Comparison of ENCODE assay signal across 8 mouse cellular contexts in the genomic region with DNA sequence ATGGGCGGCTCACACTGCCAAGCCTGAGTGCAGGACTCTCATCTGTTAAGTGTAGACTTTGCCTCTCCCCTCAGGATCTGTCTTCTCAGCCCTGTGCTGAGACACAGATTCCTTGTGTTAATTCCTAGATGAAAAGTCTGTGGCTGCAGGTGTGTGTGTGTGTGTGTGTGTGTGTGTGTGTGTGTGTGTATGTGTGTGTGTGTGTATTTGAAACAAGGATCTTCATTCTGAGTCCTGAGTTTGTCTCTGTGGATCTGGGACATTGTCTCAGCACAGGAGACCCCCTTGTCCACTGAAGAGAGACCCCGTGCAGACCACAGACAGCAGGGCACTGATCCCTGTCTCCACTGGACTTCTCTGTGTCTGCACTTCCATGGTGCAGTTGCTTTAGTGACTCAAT. TPM values are rescaled to one million over a fixed set of nuclear protein-coding genes. Genes with fewer than 3 reads are reported as not detected.
A peak's percentile ranks its signal among the peaks of the same experiment; 100 is the strongest.
DNase-seq lines count a peak whose midpoint lies in the region; ATAC-seq lines count a peak whose summit lies in the region.
"Not testable (repeated sequence)": the region's sequence is repeated elsewhere in the genome, so short reads cannot be mapped to it uniquely, and the experiment has no call there.

No protein-coding gene starts in this region.

- peak; percentile 20 for DNase-seq in CD4-positive, CD25-positive, alpha-beta regulatory T cell, adult 2 months (ENCODE audit: low read depth, low spot score)
- peak; percentile 64 for DNase-seq in heart, embryonic 10.5 days (ENCODE audit: low spot score)

- not testable (repeated sequence) for H3K9me3 ChIP-seq in embryonic facial prominence, embryonic 13.5 days; heart, embryonic 10.5 days; hindbrain, embryonic 12.5 days (replicated peaks); limb, embryonic 12.5 days; liver, embryonic 16.5 days (replicated peaks; ENCODE audit: control insufficient read depth, low read length); megakaryocyte, embryonic 14.5 days; neural tube, embryonic 12.5 days

- H3K4me2 ChIP-seq in embryonic facial prominence, embryonic 13.5 days, result 0 out of 2 replicates have a peak overlapping the region, but pooled peaks have one; percentile 79
- not testable (repeated sequence) for H3K4me2 ChIP-seq in hindbrain, embryonic 12.5 days (replicated peaks); limb, embryonic 12.5 days; neural tube, embryonic 12.5 days (replicated peaks)
- H3K4me2 ChIP-seq in liver, embryonic 16.5 days (ENCODE audit: low read depth, low read length), result peak overlapping the region; percentile 96; the same call in 1 of the 2 replicates

- not testable (repeated sequence) for H3K36me3 ChIP-seq in embryonic facial prominence, embryonic 13.5 days; heart, embryonic 10.5 days; hindbrain, embryonic 12.5 days; limb, embryonic 12.5 days; liver, embryonic 16.5 days (ENCODE audit: control insufficient read depth, insufficient read depth); neural tube, embryonic 12.5 days
- peaks cover 13% of the 10 kb centered on the region for H3K36me3 ChIP-seq in megakaryocyte, embryonic 14.5 days (replicated peaks; ENCODE audit: low read length)

- peaks cover 11% of the 10 kb centered on the region; the same call in 1 of the 2 replicates for H3K4me1 ChIP-seq in embryonic facial prominence, embryonic 13.5 days
- H3K4me1 ChIP-seq in heart, embryonic 10.5 days, result peaks cover 11% of the 10 kb centered on the region
- H3K4me1 ChIP-seq in hindbrain, embryonic 12.5 days, result peaks cover 14% of the 10 kb centered on the region
- not testable (repeated sequence) for H3K4me1 ChIP-seq in limb, embryonic 12.5 days (replicated peaks); liver, embryonic 16.5 days (ENCODE audit: control insufficient read depth, low read depth, low read length); megakaryocyte, embryonic 14.5 days
- H3K4me1 ChIP-seq in neural tube, embryonic 12.5 days, result peaks cover 10% of the 10 kb centered on the region

- H3K4me3 ChIP-seq in embryonic facial prominence, embryonic 13.5 days, result peak overlapping the region; percentile 46
- not testable (repeated sequence) for H3K4me3 ChIP-seq in heart, embryonic 10.5 days
- H3K4me3 ChIP-seq in hindbrain, embryonic 12.5 days, result peak overlapping the region; percentile 53; the same call in 1 of the 2 replicates
- 0 out of 2 replicates have a peak overlapping the region, but pooled peaks have one; percentile 50 for H3K4me3 ChIP-seq in limb, embryonic 12.5 days (replicated peaks)
- H3K4me3 ChIP-seq in liver, embryonic 16.5 days (ENCODE audit: low read depth, low read length), result peak overlapping the region; percentile 71; the same call in 1 of the 2 replicates
- H3K4me3 ChIP-seq in megakaryocyte, embryonic 14.5 days (replicated peaks), result peak overlapping the region; percentile 92
- 0 out of 2 replicates have a peak overlapping the region, but pooled peaks have one; percentile 50 for H3K4me3 ChIP-seq in neural tube, embryonic 12.5 days

- WGBS in embryonic facial prominence, embryonic 13.5 days, result 46% methylated on average over 2 of the region's 2 CpGs
- 58% methylated on average over 2 of the region's 2 CpGs for WGBS in heart, embryonic 10.5 days
- WGBS in hindbrain, embryonic 12.5 days, result 42% methylated on average over 2 of the region's 2 CpGs
- WGBS in limb, embryonic 12.5 days, result 54% methylated on average over 2 of the region's 2 CpGs
- WGBS in liver, embryonic 16.5 days (ENCODE audit: insufficient replicate concordance), result 40% methylated on average over 2 of the region's 2 CpGs
- 53% methylated on average over 2 of the region's 2 CpGs for WGBS in neural tube, embryonic 12.5 days

- H3K27ac ChIP-seq in embryonic facial prominence, embryonic 13.5 days; heart, embryonic 10.5 days; hindbrain, embryonic 12.5 days; limb, embryonic 12.5 days; liver, embryonic 16.5 days (ENCODE audit: low read length); neural tube, embryonic 12.5 days: not testable (repeated sequence)

- not testable (repeated sequence) for ATAC-seq in embryonic facial prominence, embryonic 13.5 days (ENCODE audit: insufficient number of reproducible peaks, insufficient read depth, low FRiP score, low TSS enrichment, low read depth); hindbrain, embryonic 12.5 days (ENCODE audit: low FRiP score); limb, embryonic 12.5 days (ENCODE audit: insufficient number of reproducible peaks, insufficient read depth, low FRiP score, low TSS enrichment, low read depth); liver, embryonic 16.5 days (ENCODE audit: low read depth); neural tube, embryonic 12.5 days (ENCODE audit: low FRiP score, low read depth)

- not testable (repeated sequence) for H3K9ac ChIP-seq in embryonic facial prominence, embryonic 13.5 days; hindbrain, embryonic 12.5 days; limb, embryonic 12.5 days (replicated peaks); liver, embryonic 16.5 days (ENCODE audit: low read depth, low read length); neural tube, embryonic 12.5 days

- H3K27me3 ChIP-seq in embryonic facial prominence, embryonic 13.5 days, result peaks cover 69% of the 10 kb centered on the region
- peaks cover 60% of the 10 kb centered on the region for H3K27me3 ChIP-seq in heart, embryonic 10.5 days (ENCODE audit: insufficient read depth, poor library complexity, severe bottlenecking)
- H3K27me3 ChIP-seq in hindbrain, embryonic 12.5 days, result peaks cover 49% of the 10 kb centered on the region
- peaks cover 71% of the 10 kb centered on the region for H3K27me3 ChIP-seq in limb, embryonic 12.5 days
- peaks cover 11% of the 10 kb centered on the region for H3K27me3 ChIP-seq in liver, embryonic 16.5 days (ENCODE audit: control insufficient read depth, insufficient read depth, low read depth, low read length)
- not testable (repeated sequence) for H3K27me3 ChIP-seq in megakaryocyte, embryonic 14.5 days (replicated peaks)
- peaks cover 27% of the 10 kb centered on the region for H3K27me3 ChIP-seq in neural tube, embryonic 12.5 days (replicated peaks)

RNA-seq across cellular contexts. Expression of a gene that starts 0.6 kb away (rescaled TPM):
- polyA plus RNA-seq in embryonic facial prominence, embryonic 13.5 days (2015; fragmentation: Nextera tagmentation; extraction: Ambion mirVana), result 8.5 and 14.6 TPM in 2 replicates
- polyA plus RNA-seq in heart, embryonic 10.5 days (2016; fragmentation: Nextera tagmentation; extraction: Ambion mirVana), result 13.0 and 16.2 TPM in 2 replicates
- 13.8 and 16.6 TPM in 2 replicates for polyA plus RNA-seq in hindbrain, embryonic 12.5 days (2016; fragmentation: Nextera tagmentation; extraction: Ambion mirVana)
- polyA plus RNA-seq in limb, embryonic 12.5 days (2016; fragmentation: Nextera tagmentation; extraction: Ambion mirVana), result 4.5 and 5.0 TPM in 2 replicates
- 126 and 139 TPM in 2 replicates for polyA plus RNA-seq in liver, embryonic 16.5 days (2015; fragmentation: Nextera tagmentation; extraction: Ambion mirVana)
- 144 and 307 TPM in 2 replicates for polyA plus RNA-seq in megakaryocyte, embryonic 14.5 days (2012; ENCODE audit: insufficient read depth, low replicate concordance)
- 15.2 and 16.8 TPM in 2 replicates for polyA plus RNA-seq in neural tube, embryonic 12.5 days (2016; fragmentation: Nextera tagmentation; extraction: Ambion mirVana)

RNA-seq across cellular contexts. Expression of a gene that starts 23.7 kb away (rescaled TPM):
- 17.1 and 22.3 TPM in 2 replicates for polyA plus RNA-seq in embryonic facial prominence, embryonic 13.5 days (2015; fragmentation: Nextera tagmentation; extraction: Ambion mirVana)
- 14.4 and 15.8 TPM in 2 replicates for polyA plus RNA-seq in heart, embryonic 10.5 days (2016; fragmentation: Nextera tagmentation; extraction: Ambion mirVana)
- polyA plus RNA-seq in hindbrain, embryonic 12.5 days (2016; fragmentation: Nextera tagmentation; extraction: Ambion mirVana), result 28.2 and 29.7 TPM in 2 replicates
- 21.6 and 25.3 TPM in 2 replicates for polyA plus RNA-seq in limb, embryonic 12.5 days (2016; fragmentation: Nextera tagmentation; extraction: Ambion mirVana)
- 3.2 and 4.0 TPM in 2 replicates for polyA plus RNA-seq in liver, embryonic 16.5 days (2015; fragmentation: Nextera tagmentation; extraction: Ambion mirVana)
- 5.3 and 24.9 TPM in 2 replicates for polyA plus RNA-seq in megakaryocyte, embryonic 14.5 days (2012; ENCODE audit: insufficient read depth, low replicate concordance)
- polyA plus RNA-seq in neural tube, embryonic 12.5 days (2016; fragmentation: Nextera tagmentation; extraction: Ambion mirVana), result 25.9 and 30.7 TPM in 2 replicates

RNA-seq across cellular contexts. Expression of a gene that starts 27.1 kb away (rescaled TPM):
- polyA plus RNA-seq in embryonic facial prominence, embryonic 13.5 days (2015; fragmentation: Nextera tagmentation; extraction: Ambion mirVana), result 57.4 and 58.8 TPM in 2 replicates
- 32.4 and 36.4 TPM in 2 replicates for polyA plus RNA-seq in heart, embryonic 10.5 days (2016; fragmentation: Nextera tagmentation; extraction: Ambion mirVana)
- polyA plus RNA-seq in hindbrain, embryonic 12.5 days (2016; fragmentation: Nextera tagmentation; extraction: Ambion mirVana), result 57.5 and 67.6 TPM in 2 replicates
- 54.4 and 56.8 TPM in 2 replicates for polyA plus RNA-seq in limb, embryonic 12.5 days (2016; fragmentation: Nextera tagmentation; extraction: Ambion mirVana)
- polyA plus RNA-seq in liver, embryonic 16.5 days (2015; fragmentation: Nextera tagmentation; extraction: Ambion mirVana), result 30.1 and 32.2 TPM in 2 replicates
- polyA plus RNA-seq in megakaryocyte, embryonic 14.5 days (2012; ENCODE audit: insufficient read depth, low replicate concordance), result 12.4 and 22.2 TPM in 2 replicates
- polyA plus RNA-seq in neural tube, embryonic 12.5 days (2016; fragmentation: Nextera tagmentation; extraction: Ambion mirVana), result 61.3 and 70.6 TPM in 2 replicates

RNA-seq across cellular contexts. Expression of a gene that starts 30.7 kb away (rescaled TPM):
- polyA plus RNA-seq in embryonic facial prominence, embryonic 13.5 days (2015; fragmentation: Nextera tagmentation; extraction: Ambion mirVana), result 201 and 212 TPM in 2 replicates
- 160 and 180 TPM in 2 replicates for polyA plus RNA-seq in heart, embryonic 10.5 days (2016; fragmentation: Nextera tagmentation; extraction: Ambion mirVana)
- polyA plus RNA-seq in hindbrain, embryonic 12.5 days (2016; fragmentation: Nextera tagmentation; extraction: Ambion mirVana), result 179 and 187 TPM in 2 replicates
- 179 and 191 TPM in 2 replicates for polyA plus RNA-seq in limb, embryonic 12.5 days (2016; fragmentation: Nextera tagmentation; extraction: Ambion mirVana)
- polyA plus RNA-seq in liver, embryonic 16.5 days (2015; fragmentation: Nextera tagmentation; extraction: Ambion mirVana), result 58.8 and 59.8 TPM in 2 replicates
- polyA plus RNA-seq in megakaryocyte, embryonic 14.5 days (2012; ENCODE audit: insufficient read depth, low replicate concordance), result 63.6 and 95.7 TPM in 2 replicates
- polyA plus RNA-seq in neural tube, embryonic 12.5 days (2016; fragmentation: Nextera tagmentation; extraction: Ambion mirVana), result 172 and 173 TPM in 2 replicates

RNA-seq across cellular contexts. Expression of a gene that starts 30.8 kb away (rescaled TPM):
- polyA plus RNA-seq in embryonic facial prominence, embryonic 13.5 days (2015; fragmentation: Nextera tagmentation; extraction: Ambion mirVana), result 53.4 and 56.4 TPM in 2 replicates
- 31.4 and 40.6 TPM in 2 replicates for polyA plus RNA-seq in heart, embryonic 10.5 days (2016; fragmentation: Nextera tagmentation; extraction: Ambion mirVana)
- polyA plus RNA-seq in hindbrain, embryonic 12.5 days (2016; fragmentation: Nextera tagmentation; extraction: Ambion mirVana), result 64.9 and 68.3 TPM in 2 replicates
- polyA plus RNA-seq in limb, embryonic 12.5 days (2016; fragmentation: Nextera tagmentation; extraction: Ambion mirVana), result 64.3 and 64.4 TPM in 2 replicates
- 14.7 and 15.7 TPM in 2 replicates for polyA plus RNA-seq in liver, embryonic 16.5 days (2015; fragmentation: Nextera tagmentation; extraction: Ambion mirVana)
- polyA plus RNA-seq in megakaryocyte, embryonic 14.5 days (2012; ENCODE audit: insufficient read depth, low replicate concordance), result 66.5 and 117 TPM in 2 replicates
- 65.2 and 69.1 TPM in 2 replicates for polyA plus RNA-seq in neural tube, embryonic 12.5 days (2016; fragmentation: Nextera tagmentation; extraction: Ambion mirVana)
